Mouse (Mus musculus) right cerebral cortex, postnatal 14 days (tissue): ENCODE results near the gene Olfr832.
"Not testable (repeated sequence)": the region's sequence is repeated elsewhere in the genome, so short reads cannot be mapped to it uniquely, and the experiment has no call there.

Experiments used
- DNase-seq: peaks from one replicate; pipeline ENCODE4 v3.0.0; 2022

Olfr832 gene

DNA sequence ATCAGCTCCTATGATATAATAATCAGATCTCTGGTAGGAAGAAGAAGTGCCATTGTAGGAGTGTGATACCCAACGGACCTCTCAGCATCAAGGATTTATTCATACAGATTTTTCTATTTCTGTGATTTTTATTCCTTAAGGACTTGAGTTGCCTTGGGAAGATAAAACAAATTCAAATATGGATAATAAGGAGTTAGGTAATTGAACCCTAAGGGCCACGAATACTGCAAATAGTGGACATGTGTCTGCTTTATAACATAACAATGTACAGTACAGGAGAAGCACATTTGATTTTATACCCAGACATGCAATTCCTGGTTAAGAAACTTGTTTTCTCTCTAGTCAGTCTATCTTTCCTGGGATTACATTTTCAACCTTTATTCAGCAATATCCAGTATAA, at the start of gene Olfr832:
Olfr832 (plus strand) TSS at position 301 of the 400 bp plus-strand sequence.
- DNase-seq: not testable (repeated sequence)

DNA sequence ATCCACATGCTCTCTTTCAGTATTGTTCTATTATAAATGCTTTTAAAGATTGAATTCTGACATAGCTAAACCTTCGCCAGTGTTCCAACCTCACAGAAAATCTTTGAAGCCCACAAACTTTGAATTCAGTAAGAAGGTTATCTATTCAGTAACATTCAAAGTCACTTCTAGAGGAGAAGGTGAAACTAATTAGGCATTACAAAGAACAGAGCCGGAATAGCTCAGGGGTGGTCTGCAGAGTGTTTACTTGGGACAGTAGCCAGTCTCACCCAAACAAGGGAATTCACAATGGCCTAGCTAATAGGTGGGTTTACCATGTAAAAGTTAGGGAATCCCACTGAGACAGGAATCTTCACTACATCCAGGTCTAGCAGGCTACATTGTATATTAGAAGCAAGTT, 29.2 kb upstream of the Olfr832 start:
- DNase-seq: not testable (repeated sequence)

GRCm38 (mm10) chr9:18927921-18928320, 9.0 kb upstream of the Olfr832 start:
- DNase-seq: not testable (repeated sequence)

DNA sequence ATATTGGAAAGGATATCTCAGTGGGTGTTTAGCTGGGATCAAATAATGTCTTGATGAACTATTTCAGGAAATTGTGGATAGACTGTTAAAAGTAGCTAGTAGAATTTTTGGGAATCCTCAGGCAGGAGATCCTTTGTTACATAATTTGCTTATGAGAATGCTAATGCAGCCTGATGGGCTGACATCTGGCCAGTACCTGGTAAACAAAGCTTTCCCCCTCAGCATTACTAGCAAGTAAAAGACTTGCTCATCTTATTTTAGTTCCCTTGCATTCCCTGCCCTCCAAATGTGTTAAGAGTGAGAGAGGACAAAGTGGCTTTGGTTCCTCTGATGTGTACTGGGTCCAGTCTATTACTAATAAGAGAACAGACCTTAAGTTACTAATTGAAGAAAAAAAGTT, 25.1 kb downstream of the Olfr832 start:
- DNase-seq: no peak

DNA sequence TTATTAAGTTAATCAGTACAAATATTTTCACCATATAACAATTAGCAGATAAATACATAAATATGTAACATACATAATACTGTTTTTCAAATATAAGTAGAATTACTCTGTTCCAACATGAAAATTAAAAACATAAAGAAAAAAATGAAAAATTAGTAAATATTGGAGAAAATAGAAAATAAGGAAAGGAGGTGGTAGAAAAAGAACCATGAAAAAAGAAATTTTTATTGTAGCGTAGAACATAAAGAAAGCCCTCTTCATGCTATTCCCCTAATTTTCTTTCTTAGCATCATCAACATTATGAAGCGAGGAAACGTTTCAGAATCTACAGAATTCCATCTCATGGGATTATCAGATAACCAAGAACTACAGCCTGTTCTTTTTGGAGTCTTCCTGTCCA, 50.8 kb downstream of the Olfr832 start, which contains the start of gene Olfr834:
Olfr834 (plus strand) TSS at position 301 of the 400 bp plus-strand sequence.
- no peak for DNase-seq
